Mouse (Mus musculus) myocyte (in vitro differentiated cells): ENCODE data around the gene Arhgap19. TPM values are rescaled to one million over a fixed set of nuclear protein-coding genes. Genes with fewer than 3 reads are reported as not detected.

Experiments used
- H3K27me3 ChIP-seq: one replicate; pipeline ENCODE4 v1.6.1; 2011; ENCODE audit not compliant: control insufficient read depth, insufficient read depth, insufficient read length
- H3K36me3 ChIP-seq: one replicate; pipeline ENCODE4 v1.6.1; 2011; ENCODE audit not compliant: control insufficient read depth, insufficient read depth
- H3K4me2 ChIP-seq: one replicate; pipeline ENCODE4 v1.6.1; 2011; ENCODE audit warnings: low read depth, control low read depth
- H3K4me3 ChIP-seq: one replicate; pipeline ENCODE4 v1.5.1; 2011; ENCODE audit warnings: mild to moderate bottlenecking, control low read depth, moderate library complexity
- H3K79me2 ChIP-seq: one replicate; pipeline ENCODE4 v1.6.1; 2011; ENCODE audit not compliant: control insufficient read depth, insufficient read depth
- H3ac ChIP-seq: one replicate; pipeline ENCODE4 v1.6.1; 2011; ENCODE audit not compliant: control insufficient read depth, insufficient read length
- CEBPB ChIP-seq: IDR thresholded peaks from 2 replicates; pipeline ENCODE4 v1.6.1; 2011; ENCODE audit warnings: mild to moderate bottlenecking, moderate library complexity; ENCODE audit not compliant: poor library complexity, insufficient read depth, severe bottlenecking
- E2F4 ChIP-seq: IDR thresholded peaks from one replicate; pipeline ENCODE4 v1.6.1; 2011; ENCODE audit warnings: mild to moderate bottlenecking, control low read depth, moderate library complexity; ENCODE audit not compliant: insufficient read depth
- MAX ChIP-seq: IDR thresholded peaks from one replicate; pipeline ENCODE4 v1.6.1; 2011; ENCODE audit warnings: low read depth, mild to moderate bottlenecking, control low read depth
- MYOD1 ChIP-seq, 3 experiments: IDR thresholded peaks; one replicate each; pipeline ENCODE4 v1.6.1; 2011; ENCODE audit warnings: control low read depth in 2 of 3, low read depth in 2 of 3, mild to moderate bottlenecking in 2 of 3, moderate library complexity in 1 of 3; ENCODE audit not compliant: insufficient read length in 2 of 3, control insufficient read depth in 1 of 3
- MYOG ChIP-seq, 3 experiments: IDR thresholded peaks; one replicate each; pipeline ENCODE4 v1.6.1; 2011; ENCODE audit warnings: control low read depth in 2 of 3, low read depth in 2 of 3, mild to moderate bottlenecking in 2 of 3; ENCODE audit not compliant: insufficient read length in 2 of 3, control insufficient read depth in 1 of 3, insufficient read depth in 1 of 3
- POLR2A ChIP-seq: IDR thresholded peaks from one replicate; pipeline ENCODE4 v1.6.1; 2011; ENCODE audit warnings: low read depth, mild to moderate bottlenecking, control low read depth, moderate library complexity; ENCODE audit not compliant: insufficient read length
- POLR2AphosphoS2 ChIP-seq: IDR thresholded peaks from one replicate; pipeline ENCODE4 v1.6.1; 2011; ENCODE audit warnings: low read depth, control low read depth; ENCODE audit not compliant: insufficient read length
- REST ChIP-seq: IDR thresholded peaks from one replicate; pipeline ENCODE4 v1.6.1; 2011; ENCODE audit warnings: mild to moderate bottlenecking, control low read depth, moderate library complexity; ENCODE audit not compliant: insufficient read depth, insufficient read length
- SRF ChIP-seq: IDR thresholded peaks from one replicate; pipeline ENCODE4 v1.6.1; 2011; ENCODE audit warnings: low read depth; ENCODE audit not compliant: control insufficient read depth, insufficient read length
- TCF12 ChIP-seq: IDR thresholded peaks from one replicate; pipeline ENCODE4 v1.6.1; 2011; ENCODE audit warnings: mild to moderate bottlenecking, control low read depth; ENCODE audit not compliant: poor library complexity, insufficient read depth, severe bottlenecking
- TCF3 ChIP-seq: IDR thresholded peaks from one replicate; pipeline ENCODE4 v1.6.1; 2011; ENCODE audit warnings: low read depth, control low read depth; ENCODE audit not compliant: insufficient read length
- USF1 ChIP-seq: IDR thresholded peaks from one replicate; pipeline ENCODE4 v1.6.1; 2011; ENCODE audit warnings: low read depth, mild to moderate bottlenecking, control low read depth, moderate library complexity
- polyA plus RNA-seq: library from polyadenylated mRNA; unstranded; fragments of >200 nt; fragmentation: generic; extraction: Trizol; gene quantifications from one replicate; pipeline ENCODE4 v1.2.1, GENCODE M21; 2012; ENCODE audit warnings: missing spikeins

Gene Arhgap19
- polyA plus RNA-seq, 1 experiment: 4.4 TPM

DNA sequence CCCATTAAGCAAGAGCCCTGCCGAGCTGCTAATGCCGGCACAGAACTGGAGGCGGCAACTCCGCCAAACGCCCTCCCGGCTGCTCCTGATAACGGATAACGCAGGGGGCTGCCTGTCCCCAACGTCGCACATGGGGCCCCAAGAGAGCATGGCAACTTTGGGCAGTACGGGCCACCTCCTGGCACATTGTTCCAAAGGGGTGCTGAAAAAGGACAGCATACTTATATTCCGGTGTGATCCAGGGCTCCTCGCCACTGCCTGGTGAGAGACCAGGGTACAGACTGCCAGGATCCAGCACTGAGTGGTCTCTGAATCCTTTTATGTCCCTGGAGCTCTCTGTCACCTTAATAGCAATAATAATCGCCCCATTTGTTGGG is 63.4 kb downstream of the Arhgap19 start:
- H3K4me3 ChIP-seq: no peak overlapping the region

DNA sequence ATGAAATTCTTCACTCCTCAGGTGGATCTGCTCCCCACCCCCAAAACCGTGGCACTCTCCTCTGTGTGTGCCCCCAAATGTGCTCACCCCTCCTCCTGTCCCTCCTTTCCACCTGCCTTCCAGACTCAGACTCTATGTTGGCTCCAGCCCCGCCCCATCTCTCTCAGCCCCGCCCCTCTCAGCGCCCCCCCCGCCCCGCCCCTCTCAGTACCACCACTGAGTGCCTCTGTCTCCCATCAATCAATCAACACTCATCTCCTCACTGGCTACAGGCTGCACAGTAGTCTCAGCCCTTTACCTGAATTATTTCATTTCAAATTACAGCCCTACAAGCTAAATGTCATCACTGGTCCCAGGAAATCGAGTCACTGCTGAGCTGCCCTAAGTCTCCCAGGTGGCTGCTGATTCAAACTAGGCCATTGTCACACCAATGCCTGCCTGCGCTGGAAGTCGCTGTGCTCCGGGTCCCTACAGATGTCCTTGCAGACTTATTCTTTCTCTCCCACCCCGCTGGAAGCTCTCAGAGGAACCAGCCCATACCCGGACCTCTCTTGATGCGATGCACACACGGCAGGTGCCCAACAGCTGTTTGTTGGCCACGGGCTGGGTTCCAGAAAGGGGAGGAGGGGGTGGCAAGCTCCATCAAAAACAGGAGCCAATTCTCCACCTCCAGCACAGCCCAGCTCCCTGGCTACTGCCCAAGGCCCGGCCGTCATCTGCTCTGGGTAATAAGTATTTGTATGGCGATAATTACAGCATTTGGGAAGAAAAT is 64.0 kb downstream of the Arhgap19 start:
- Histone ChIP-seq H3K27me3 (peaks cover 70% of the 10 kb centered on the region), H3ac (no peak overlapping the region)

More for the DNA sequence above, 63.4 kb downstream of the Arhgap19 start:
- no peak overlapping the region for H3K4me2 ChIP-seq
- H3K36me3 ChIP-seq: no peaks in the 10 kb centered on the region
- no peak overlapping the region for H3ac ChIP-seq
- no peak for TF ChIP-seq TCF3
- no peak for TF ChIP-seq MYOD1 (IDR thresholded peaks at IDR 0.05; ENCODE audit: control insufficient read depth in 1 of 3, insufficient read length in 2 of 3, low read depth in 2 of 3)
- no peak for TF ChIP-seq SRF
- no peak for TF ChIP-seq POLR2A
- no peak for TF ChIP-seq POLR2AphosphoS2
- TF ChIP-seq MAX: no peak
- no peak for TF ChIP-seq CEBPB
- no peak for TF ChIP-seq USF1
- TF ChIP-seq E2F4: no peak
- TF ChIP-seq TCF12: no peak
- no peak for TF ChIP-seq MYOG (IDR thresholded peaks at IDR 0.05; ENCODE audit: control insufficient read depth in 1 of 3, insufficient read depth in 1 of 3, insufficient read length in 2 of 3, low read depth in 2 of 3)
- TF ChIP-seq REST: no peak
- peaks cover 73% of the 10 kb centered on the region for H3K27me3 ChIP-seq
- H3K79me2 ChIP-seq: no peaks in the 10 kb centered on the region

DNA sequence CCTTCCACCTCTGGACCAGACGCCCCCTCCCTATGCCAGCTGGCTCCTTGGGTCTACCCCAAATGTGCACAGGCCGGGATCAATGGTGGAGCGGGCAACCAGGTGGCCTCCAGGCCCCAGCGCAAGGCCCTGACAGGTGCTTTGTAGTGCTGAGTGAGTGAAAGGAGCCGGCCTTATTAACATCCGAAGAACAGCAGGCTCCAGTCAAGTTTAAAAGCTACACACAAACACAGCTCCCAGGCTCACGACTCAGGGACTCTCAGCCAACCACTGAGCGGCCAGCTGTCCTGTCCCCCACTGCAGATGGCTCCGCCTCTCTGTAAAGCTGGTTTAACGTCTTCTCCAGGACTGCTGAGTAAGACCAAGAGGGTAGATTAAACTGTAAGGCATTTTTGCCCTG is 67.2 kb downstream of the Arhgap19 start:
- H3K27me3 ChIP-seq: peaks cover 51% of the 10 kb centered on the region
- no peak overlapping the region for H3K4me2 ChIP-seq
- H3K36me3 ChIP-seq: no peaks in the 10 kb centered on the region
- no peaks in the 10 kb centered on the region for H3K79me2 ChIP-seq
- no peak overlapping the region for H3ac ChIP-seq
- H3K4me3 ChIP-seq: no peak overlapping the region
- TF ChIP-seq MYOG (IDR thresholded peaks at IDR 0.05; ENCODE audit: control insufficient read depth in 1 of 3, insufficient read depth in 1 of 3, insufficient read length in 2 of 3, low read depth in 2 of 3) (peak in 1 of 3 experiments; percentile 5), SRF (no peak)

More for the DNA sequence above, 64.0 kb downstream of the Arhgap19 start:
- H3K4me2 ChIP-seq: no peak overlapping the region
- H3K36me3 ChIP-seq: no peaks in the 10 kb centered on the region
- H3K4me3 ChIP-seq: no peak overlapping the region
- no peaks in the 10 kb centered on the region for H3K79me2 ChIP-seq
- TF ChIP-seq USF1 (no peak), MYOD1 (IDR thresholded peaks at IDR 0.05; ENCODE audit: control insufficient read depth in 1 of 3, insufficient read length in 2 of 3, low read depth in 2 of 3) (peak in 1 of 3 experiments; percentile 35), E2F4 (no peak), MAX (no peak), TCF12 (no peak), SRF (no peak), TCF3 (no peak), POLR2AphosphoS2 (no peak), POLR2A (no peak), CEBPB (no peak), REST (no peak), MYOG (IDR thresholded peaks at IDR 0.05; ENCODE audit: control insufficient read depth in 1 of 3, insufficient read depth in 1 of 3, insufficient read length in 2 of 3, low read depth in 2 of 3) (peak in 1 of 3 experiments; percentile 40)

DNA sequence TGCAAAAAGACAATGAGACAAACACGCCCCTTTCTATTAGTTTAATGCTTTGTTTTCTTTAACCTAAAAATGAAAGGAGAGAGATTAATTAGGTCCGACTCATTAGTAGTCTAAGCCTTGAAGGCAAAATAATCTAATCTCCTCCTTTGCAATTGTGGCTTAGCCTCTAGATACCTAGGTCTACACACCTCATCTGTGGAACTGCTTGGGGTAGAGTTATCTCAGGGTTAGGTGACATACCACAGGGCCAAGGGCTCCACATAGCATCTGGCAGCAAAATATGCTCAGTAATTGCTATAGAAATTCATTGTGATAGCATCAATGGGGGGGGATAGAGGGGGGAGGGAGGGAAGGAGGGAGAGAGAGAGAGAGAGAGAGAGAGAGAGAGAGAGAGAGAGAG is 76.4 kb downstream of the Arhgap19 start:
- H3K27me3 ChIP-seq: peaks cover 10% of the 10 kb centered on the region
- no peak overlapping the region for H3K4me2 ChIP-seq
- no peak overlapping the region for H3ac ChIP-seq
- no peak overlapping the region for H3K4me3 ChIP-seq
- no peaks in the 10 kb centered on the region for H3K36me3 ChIP-seq
- no peaks in the 10 kb centered on the region for H3K79me2 ChIP-seq
- TF ChIP-seq USF1: no peak

DNA sequence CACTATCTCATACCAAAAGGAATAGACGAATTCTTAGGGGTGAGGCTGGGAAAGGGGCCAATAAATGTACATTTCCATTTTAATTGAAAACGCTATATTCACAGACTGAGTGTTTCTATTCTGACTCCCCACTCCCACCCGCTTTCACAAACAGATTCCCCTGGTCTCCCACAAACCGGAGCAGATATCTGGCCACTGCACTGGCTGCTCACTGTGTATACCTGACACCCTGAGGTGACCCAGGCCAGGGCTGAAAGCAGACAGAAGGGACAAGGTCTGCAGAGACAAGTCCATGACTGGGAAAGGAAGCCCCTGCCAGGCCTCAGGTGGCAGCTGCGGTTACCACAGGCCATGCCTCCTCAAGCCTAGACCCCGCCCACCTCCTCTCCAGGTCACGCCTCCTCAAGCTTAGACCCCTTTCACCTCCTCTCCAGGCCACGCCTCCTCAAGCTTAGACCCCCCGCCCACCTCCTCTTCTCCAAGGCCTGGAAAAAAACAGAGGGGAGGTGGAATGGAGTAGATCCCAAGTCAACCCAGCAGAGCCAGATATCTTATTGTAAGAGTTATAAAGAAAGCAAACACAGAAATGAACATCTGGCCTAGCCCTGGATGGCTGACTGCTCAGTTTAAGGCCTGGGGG is 76.9 kb downstream of the Arhgap19 start:
- TF ChIP-seq E2F4 (no peak), SRF (no peak), POLR2AphosphoS2 (no peak), MYOG (IDR thresholded peaks at IDR 0.05; ENCODE audit: control insufficient read depth in 1 of 3, insufficient read depth in 1 of 3, insufficient read length in 2 of 3, low read depth in 2 of 3) (no peak), POLR2A (no peak), USF1 (no peak), MYOD1 (IDR thresholded peaks at IDR 0.05; ENCODE audit: control insufficient read depth in 1 of 3, insufficient read length in 2 of 3, low read depth in 2 of 3) (no peak), CEBPB (no peak), TCF12 (no peak), REST (no peak), MAX (no peak), TCF3 (no peak)
- H3ac ChIP-seq: no peak overlapping the region
- no peak overlapping the region for H3K4me3 ChIP-seq
- H3K36me3 ChIP-seq: no peaks in the 10 kb centered on the region
- H3K4me2 ChIP-seq: no peak overlapping the region
- H3K79me2 ChIP-seq: no peaks in the 10 kb centered on the region
- H3K27me3 ChIP-seq: peaks cover 10% of the 10 kb centered on the region
